Mouse (Mus musculus) activated CD4-positive, CD25-positive, alpha-beta regulatory T cell, adult 4 months (primary cell): ENCODE data around the gene Enpep. TPM values are rescaled to one million over a fixed set of nuclear protein-coding genes. Genes with fewer than 3 reads are reported as not detected.

Experiments used
- ATAC-seq: one replicate; pipeline ENCODE4 v1.8.0; 2017
- polyA plus RNA-seq, 2 experiments: library from polyadenylated mRNA; unstranded; fragments of 100-300 nt; shearing (Covaris generic); gene quantifications; one replicate each; pipeline ENCODE4 v1.2.1; 2017

Enpep gene
- polyA plus RNA-seq, 2 experiments from 2014 or later: not detected

DNA sequence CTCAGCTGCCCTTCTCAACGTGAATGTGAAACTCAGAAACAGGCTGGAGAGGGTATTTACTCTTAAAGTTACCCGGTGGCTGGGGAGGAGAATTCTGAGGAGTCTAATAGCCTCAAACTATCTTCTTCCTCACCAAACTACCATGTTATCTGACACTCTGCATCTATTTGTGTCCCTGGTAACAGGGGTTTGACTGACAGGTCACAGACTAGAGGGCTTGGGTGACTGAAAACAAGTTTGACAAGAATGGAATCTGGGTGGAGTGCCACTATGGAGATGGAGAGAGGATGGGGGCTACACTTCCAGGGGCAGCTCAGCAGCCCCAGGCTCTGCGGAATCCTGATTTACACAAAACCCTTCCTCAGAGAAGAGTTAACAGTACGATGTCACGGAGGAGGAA, 105.2 kb downstream of the Enpep start:
- no peak for ATAC-seq

DNA sequence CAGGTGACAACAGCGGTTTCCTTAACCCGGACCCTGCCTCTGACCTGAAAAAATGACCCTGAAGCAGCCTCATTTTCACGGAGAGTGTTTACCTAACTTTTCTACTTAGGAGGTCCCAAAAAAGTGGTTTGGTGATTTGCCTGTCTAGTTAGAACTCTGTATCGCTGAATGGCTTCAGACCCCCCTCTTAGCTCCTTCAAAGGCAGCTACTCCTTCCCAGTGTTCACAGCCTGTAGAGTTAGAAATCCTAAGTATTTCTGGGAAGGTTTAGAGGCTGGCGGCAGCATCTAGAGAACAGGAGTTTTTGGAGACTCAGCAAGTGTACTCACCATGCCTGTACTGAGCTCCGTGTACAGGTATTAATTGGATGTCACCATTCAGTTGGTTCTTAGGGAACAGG, 105.8 kb downstream of the Enpep start:
- no peak for ATAC-seq

DNA sequence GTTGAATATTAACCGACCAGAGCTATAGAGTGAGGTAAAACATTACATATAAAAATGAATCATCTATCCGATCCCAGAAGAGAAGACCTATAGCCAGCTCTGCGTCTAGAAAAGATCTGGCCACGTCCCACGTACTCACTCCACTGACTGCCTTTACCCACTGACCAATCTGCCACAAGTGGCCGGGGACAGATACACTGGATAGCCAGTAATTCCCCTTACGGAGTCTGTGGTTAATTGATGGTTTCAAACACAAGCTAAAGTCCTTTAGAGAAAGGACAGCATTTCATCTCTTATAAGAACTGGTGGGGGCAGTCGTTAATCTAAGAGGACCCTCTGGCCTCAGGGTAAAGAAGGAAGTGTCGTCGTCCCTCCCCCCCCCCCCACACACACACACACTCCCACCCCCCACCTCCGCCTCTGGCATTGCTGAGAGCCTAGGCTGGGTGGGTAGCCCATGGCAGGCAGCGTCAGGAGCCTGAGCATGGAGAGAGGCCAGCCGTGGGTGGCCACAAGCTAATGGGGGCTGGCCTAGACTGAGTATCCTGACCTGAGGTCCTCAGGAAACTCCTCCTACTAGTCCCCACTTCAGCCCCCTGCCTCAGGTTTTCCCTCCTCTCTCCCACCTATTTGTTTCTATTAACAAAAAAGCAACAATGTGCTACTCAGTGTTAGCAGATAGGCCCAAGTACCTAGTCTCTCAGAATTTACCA, 106.8 kb downstream of the Enpep start:
- no peak for ATAC-seq

DNA sequence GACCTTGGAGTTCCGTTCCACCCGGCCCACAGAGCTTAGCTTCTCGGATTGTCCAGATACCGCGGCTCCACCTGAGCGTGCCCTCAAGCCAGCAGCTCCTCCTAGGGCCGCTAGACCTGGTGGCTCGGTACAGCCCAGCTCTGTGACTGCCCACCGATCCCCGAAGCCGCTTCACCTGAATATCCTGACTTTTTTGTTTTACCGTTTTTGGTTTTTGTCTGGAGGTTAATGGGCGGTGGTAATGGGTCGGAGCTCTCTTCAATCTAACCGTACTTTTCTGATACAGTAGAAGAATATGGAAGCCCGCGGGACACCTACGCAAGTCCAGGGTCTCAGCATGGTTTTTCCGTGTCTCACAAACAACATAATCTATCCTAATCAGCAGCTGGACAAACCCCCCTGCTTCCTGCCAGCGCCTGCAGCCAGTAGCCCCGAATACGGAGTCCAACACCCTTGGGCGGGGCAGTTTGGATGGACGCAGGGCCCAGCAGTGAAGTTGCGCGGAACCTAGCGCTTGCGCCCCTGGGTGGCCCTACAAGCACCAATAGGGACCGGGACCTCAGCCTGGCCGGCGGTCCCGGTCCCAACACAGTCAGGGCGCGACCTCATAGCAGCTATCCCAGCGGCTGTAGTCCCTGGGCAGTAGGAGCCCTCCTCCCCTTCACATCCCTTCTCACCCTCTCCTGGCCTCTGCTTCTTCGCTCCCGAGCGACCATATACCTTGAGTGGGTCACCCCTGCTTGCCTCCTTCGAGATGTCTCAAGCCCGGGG, 107.5 kb downstream of the Enpep start:
- no peak for ATAC-seq

DNA sequence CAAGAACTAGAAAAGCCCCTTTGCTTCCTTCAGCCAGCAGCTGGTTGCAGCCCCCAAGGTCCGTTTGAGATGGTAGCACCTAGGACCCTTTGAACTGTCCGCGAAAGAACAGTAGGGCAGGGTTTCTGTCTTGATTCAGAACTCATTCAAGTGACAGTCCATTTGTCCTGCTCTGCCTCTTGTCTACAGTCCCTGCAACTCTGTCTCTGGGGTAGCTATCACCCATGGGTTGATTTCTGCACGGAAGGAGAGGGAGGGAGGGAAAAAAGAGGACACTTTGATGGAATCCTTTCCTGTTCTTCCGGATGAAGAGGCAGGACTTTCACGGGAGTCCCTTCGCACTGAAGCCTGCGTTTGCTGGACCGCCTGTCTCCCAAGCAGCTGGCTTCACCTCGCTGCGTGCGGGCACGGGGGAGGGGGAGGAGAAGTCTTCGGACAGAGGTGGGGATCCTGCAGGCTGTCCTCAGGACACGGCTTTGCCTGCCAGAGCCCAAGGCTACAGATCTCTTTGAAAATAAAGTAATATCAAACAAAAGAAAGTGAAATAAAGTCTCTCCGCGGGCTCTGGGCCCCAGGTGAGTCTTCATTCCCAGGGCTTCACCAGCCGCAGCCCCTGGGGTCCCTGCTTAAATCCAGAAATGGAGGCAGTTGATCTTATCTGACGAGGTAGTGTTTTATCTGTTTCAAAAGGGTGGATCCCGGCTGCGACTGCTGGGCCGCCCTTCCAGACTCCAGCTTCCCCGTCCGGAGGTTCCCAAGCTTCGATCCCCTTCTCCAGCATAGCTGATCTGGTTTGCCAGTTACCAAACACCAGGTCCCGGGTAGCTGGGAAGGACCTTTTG, 108.3 kb downstream of the Enpep start:
- no peak for ATAC-seq

DNA sequence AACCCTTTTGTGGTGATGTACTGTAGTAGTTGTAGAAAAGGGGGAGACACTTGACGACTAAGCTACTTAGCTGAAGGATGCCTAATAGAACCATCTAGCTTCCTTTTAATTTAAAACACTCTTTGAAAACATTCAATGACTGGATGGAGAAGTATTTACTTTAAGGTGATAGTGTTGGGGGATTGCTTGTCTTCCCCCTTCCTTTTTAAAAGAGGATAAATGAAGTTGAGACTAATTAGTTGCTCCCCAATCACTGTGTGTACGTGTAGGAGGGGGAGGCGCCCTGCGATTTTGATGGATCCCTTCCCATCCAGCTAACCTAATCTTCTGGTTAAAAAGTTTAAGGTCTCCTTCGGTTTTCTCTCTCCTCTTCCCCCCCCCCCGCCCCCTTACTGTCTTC, 109.1 kb downstream of the Enpep start:
- ATAC-seq: no peak

DNA sequence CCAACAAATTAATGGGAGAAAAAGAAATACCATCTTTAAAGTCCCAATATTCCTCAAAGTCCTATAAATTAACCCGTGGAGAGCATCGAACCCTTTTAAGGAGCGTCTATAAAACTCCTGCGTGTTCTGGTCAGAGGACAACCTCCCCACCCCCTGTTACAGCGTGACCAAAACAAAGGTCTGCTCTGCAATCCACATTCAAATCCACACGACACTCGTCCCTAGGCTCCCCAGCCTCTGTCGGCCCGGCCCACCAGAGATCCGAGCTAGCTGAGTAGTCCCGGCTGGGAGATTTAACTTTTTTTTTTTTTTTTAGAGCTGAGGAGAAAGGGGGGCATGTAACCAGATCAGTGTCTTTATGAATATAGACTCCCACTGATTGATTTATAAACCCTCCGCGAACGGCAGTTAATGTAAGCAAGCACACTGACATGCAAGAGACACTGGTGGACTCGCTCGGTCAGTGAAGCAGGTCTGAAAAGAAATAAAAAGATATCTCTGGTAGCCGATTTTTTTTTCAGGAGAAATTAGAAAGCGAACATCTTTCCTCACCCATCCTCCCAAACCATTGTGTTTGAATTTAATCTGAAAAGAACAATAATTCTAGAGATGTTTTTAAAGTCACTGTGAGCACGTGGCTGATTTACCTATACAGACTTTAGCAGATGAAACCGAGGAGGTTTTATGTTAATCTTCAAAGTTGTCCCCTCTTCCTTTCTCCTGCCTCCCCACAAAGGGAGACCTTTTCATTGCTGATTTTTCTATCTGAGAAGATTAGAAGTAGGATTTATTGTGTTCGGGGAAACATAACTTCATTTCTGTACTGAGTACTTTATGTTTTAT, 109.9 kb downstream of the Enpep start:
- no peak for ATAC-seq

DNA sequence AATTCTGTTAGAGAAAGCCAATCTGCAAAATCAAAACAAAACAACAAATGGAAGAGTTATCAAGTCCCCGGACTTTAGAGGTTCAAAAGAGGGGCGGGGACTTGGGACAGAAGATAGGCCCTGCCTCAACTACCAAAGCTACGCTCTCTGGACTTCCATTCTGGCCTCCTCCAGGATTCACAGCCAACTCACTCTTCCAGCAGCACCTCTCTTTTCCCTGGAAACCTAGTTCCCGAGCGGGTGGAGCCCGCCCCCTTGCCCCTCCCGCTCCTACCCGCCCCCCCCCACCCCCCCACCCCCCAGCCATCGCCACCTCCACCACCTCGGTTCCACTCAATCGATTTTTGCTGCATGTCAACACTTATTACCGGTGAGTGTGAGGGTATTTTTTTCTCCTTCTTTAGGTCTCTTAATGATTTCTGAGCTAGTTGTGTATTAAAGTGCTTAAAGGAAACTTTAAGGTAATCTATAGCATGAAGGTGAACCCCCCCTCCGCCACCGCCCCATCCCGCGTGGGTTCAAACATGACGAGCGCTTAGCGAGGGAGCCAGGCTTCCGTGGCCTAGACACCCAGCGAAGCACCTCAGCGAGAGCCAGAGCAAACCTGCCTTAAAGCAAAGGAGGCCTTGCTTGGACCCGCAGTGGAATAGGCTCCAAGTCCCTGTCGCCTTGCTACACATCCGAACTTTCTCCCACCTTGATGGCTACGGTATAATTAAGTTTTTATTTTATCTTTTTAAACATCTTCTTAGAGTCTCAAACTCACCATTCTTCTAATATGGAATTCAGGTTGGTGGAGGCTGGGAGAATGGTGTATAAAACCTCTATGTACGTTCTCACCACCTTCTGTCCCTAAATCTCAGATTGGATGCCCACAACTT, 110.9 kb downstream of the Enpep start:
- no peak for ATAC-seq

DNA sequence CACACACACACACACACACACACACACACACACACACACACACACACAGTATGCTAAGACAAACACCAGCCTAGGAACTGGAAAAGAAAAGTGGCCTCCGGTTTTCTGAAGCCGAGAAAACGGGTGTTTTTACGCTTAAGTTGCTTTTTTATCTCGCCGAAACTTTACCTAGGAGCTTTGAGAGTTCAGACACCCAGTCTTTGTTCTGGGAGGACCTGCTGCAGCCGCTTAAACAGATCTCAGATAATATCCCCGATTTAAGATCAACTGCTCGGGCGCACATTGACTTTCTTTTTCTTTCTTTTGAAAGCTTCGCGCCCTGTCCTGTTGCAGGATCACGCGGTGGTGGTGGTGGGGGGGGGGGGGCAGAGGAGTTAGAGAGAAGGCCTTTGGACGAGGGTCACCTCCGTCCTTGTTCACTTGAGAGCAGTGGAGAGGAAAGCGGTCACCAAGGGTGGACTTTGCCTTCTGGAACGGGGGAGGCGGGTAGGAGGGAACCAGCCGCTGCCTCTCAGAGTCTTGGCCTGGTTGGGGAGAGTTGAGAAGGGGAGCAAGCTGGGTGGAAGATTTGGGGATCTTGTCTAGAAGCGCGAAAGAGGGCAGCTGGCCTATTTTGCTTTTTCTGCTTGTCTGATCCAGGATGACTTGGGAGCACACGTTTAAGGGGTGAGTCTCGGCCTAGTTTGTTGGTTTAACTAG, 111.7 kb downstream of the Enpep start:
- no peak for ATAC-seq

DNA sequence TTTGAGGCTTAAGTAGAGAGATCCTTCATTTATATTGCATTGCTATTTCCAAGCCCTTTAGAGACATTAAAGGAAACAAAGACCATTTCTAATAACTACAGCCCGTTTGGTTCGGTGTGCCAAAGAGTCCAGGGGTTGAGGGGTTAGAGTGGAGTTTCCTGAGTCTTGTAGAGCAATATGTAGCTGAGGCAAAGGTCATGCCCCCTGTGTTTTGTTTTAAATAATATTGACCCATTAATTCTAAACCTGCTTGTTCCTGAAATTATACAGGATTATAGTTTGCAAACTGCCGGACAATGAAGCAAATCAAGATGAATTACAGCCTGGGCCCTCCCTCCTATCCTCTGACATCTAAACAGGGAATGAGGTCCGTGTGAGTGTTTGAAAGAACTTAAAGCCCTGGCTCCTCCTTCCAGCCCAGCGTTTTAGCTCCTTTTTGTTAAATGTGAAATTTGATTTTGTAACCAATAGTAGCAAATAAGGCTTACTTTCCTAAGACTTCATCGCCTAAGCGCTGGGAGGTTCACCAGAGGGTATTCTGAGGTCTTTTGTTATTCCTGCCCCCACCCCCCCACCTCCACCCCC, 112.3 kb downstream of the Enpep start:
- ATAC-seq: no peak

Other genes with a start within 250 kb of the Enpep start
- not detected for gene Pitx2, start 132.8 kb downstream of the Enpep start, polyA plus RNA-seq
- gene Elovl6, start 199.6 kb upstream of the Enpep start, polyA plus RNA-seq: 10 to 100 TPM; 11.0 to 11.3 TPM